Mouse (Mus musculus) erythroblast, embryonic 14.5 days (primary cell): ENCODE data around the gene Gm21860. TPM values are rescaled to one million over a fixed set of nuclear protein-coding genes. Genes with fewer than 3 reads are reported as not detected.
"Not testable (repeated sequence)": the region's sequence is repeated elsewhere in the genome, so short reads cannot be mapped to it uniquely, and the experiment has no call there.

Experiments
- H3K27me3 ChIP-seq: 2 replicates; pipeline ENCODE4 v1.6.1; 2012; ENCODE audit warnings: inconsistent platforms; ENCODE audit not compliant: control insufficient read depth
- H3K36me3 ChIP-seq: 2 replicates; pipeline ENCODE4 v1.6.1; 2012; ENCODE audit warnings: mild to moderate bottlenecking, inconsistent platforms; ENCODE audit not compliant: control insufficient read depth
- H3K4me1 ChIP-seq: 2 replicates; pipeline ENCODE4 v1.6.1; 2012; ENCODE audit warnings: inconsistent platforms; ENCODE audit not compliant: control insufficient read depth
- H3K4me3 ChIP-seq: replicated peaks from 2 replicates; pipeline ENCODE3; 2012; ENCODE audit warnings: moderate library complexity, mild to moderate bottlenecking, inconsistent platforms
- H3K9me3 ChIP-seq: 2 replicates; pipeline ENCODE4 v1.6.1; 2012; ENCODE audit warnings: low read length, inconsistent platforms, mixed read lengths; ENCODE audit not compliant: control insufficient read depth
- GATA1 ChIP-seq: IDR thresholded peaks from 2 replicates; pipeline ENCODE4 v1.6.1; 2012; ENCODE audit warnings: low read length, inconsistent platforms, mixed read lengths
- TAL1 ChIP-seq: IDR thresholded peaks from 3 replicates; pipeline ENCODE4 v1.6.1; 2012; ENCODE audit warnings: low read length, inconsistent platforms, mixed read lengths
- polyA plus RNA-seq: library from polyadenylated mRNA; stranded (reverse); fragments of >175 nt; gene quantifications from 2 replicates; pipeline ENCODE4 v1.2.3, GENCODE M21; 2012

Gene Gm21860
- polyA plus RNA-seq = not detected in 2 replicates

DNA sequence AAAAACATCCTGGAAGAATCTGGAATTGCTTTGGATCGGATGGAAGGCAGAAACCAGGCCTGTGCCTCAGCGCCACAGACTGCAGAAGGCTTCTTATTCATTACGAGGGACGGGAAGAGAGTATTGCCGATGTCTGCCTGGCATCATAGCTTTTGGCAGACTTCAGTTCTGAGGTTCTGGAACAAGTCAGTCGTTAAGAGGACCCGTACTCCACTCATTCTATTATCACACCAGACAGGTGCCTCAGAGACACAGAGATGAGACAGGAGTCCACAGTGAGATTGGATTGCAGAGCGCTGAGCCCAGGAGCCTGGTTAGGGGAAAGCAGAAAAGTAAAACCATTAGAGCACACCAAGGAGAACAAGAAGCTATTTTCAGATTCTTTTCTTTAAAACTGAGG, at the start of gene Gm21860:
TSS of gene Gm21860 (minus strand) at position 101 of the 400 bp plus-strand sequence.
- H3K4me3 ChIP-seq, H3K36me3 ChIP-seq, H3K27me3 ChIP-seq, H3K4me1 ChIP-seq, H3K9me3 ChIP-seq: not testable (repeated sequence)

DNA sequence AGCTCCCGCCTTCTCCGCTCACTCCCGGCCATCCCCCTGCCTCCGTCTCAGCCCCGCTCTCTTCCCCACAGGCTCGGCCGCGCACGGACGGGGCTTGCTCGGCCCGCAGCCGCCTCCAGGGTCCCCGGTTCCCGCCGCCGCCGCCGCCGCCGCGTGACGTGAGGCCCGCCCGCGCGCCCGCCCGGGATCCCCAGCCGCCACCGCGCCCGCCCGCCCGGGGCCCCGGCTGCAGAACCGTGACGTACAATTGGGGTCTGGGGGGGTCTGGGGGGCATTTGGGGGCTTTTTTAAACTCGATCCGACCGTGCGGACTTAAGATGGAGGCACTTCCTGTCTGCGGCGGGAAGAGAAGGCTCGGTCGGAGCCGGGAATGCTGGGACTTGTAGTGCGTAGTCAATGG, 29.8 kb upstream of the Gm21860 start, which contains the start of gene Gm47283:
TSS of gene Gm47283 (plus strand) at position 301 of the 400 bp plus-strand sequence.
- H3K36me3 ChIP-seq, H3K9me3 ChIP-seq, H3K27me3 ChIP-seq, H3K4me3 ChIP-seq, H3K4me1 ChIP-seq: not testable (repeated sequence)

DNA sequence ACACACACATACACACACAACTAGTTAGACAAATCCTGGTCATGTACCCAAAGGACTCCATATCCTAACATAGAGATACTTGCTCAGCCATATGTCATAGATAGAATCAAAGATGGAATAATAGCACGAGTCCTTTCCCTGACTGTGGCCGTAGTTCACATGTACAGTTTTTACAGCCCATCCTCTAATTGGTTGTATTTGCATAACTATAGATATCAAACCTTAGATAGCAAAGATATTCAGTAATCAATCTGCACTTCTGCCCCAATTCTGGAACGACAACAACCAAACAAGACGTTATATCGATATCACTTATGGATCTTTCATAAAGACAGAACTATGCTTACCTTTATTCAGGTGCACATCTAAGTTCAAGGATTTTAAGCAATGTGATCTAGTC, 9.4 kb downstream of the Gm21860 start:
- Histone ChIP-seq H3K36me3 (peaks cover 41% of the 10 kb centered on the region), H3K9me3 (peaks cover 49% of the 10 kb centered on the region)
- H3K4me3 ChIP-seq, H3K4me1 ChIP-seq, H3K27me3 ChIP-seq: not testable (repeated sequence)

DNA sequence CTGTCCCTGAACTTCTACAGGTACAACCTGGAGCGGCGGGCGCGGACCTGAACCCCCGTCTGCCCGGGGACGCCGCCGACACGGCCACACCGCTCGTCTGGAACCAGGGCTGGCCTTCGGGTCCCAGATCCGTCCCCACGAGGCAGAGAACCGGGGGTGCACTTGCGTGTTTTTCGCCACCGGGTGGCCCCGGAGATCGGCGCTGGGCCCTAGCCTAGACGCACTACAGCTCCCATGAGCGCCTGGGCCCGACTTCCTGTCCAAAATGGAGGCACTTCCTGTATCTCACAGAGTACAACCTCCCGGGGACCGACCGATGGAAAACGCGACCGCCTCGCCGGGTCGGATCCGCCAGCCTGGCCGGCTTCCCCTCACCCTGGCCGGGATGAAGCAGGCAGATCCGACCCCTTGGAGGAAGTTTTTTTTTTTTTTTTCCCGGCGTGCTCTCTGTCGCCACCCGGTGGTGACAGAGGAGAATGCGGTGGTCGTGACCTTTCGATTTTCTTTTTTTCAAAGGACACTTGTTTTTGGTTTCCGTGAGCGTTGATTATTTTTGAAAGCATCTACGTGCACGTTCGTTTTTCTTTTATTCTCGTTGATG, 10.1 kb downstream of the Gm21860 start:
- H3K36me3 ChIP-seq = peaks cover 49% of the 10 kb centered on the region
- H3K27me3 ChIP-seq, H3K4me1 ChIP-seq: not testable (repeated sequence)
- H3K9me3 ChIP-seq = peaks cover 57% of the 10 kb centered on the region
- peak overlapping the region; percentile 44 for H3K4me3 ChIP-seq

DNA sequence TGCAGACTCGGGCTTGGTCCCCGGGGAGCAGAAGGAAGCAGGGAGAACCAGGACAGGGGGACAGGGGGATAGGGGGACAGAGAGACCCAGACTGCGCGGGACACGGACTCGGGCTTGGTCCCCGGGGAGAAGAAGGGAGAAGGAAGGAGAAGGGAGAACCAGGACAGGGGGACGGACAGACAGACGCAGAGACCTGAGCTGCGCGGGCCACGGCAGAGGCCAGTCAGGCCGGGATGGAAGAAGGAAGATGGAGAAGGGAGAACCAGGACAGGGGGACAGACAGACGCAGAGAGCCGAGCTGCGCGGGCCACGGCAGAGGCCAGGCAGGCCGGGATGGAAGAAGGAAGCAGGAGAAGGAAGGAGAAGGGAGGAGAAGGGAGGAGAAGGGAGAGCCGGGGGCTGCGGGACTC, 10.8 kb downstream of the Gm21860 start:
- peaks cover 2% of the 10 kb centered on the region for H3K4me1 ChIP-seq
- H3K27me3 ChIP-seq = peaks cover 9% of the 10 kb centered on the region; the same call in 1 of the 2 replicates
- TF ChIP-seq GATA1 (no peak), TAL1 (no peak)
- H3K4me3 ChIP-seq = no peak overlapping the region
- H3K9me3 ChIP-seq = peaks cover 64% of the 10 kb centered on the region
- H3K36me3 ChIP-seq = peaks cover 55% of the 10 kb centered on the region

DNA sequence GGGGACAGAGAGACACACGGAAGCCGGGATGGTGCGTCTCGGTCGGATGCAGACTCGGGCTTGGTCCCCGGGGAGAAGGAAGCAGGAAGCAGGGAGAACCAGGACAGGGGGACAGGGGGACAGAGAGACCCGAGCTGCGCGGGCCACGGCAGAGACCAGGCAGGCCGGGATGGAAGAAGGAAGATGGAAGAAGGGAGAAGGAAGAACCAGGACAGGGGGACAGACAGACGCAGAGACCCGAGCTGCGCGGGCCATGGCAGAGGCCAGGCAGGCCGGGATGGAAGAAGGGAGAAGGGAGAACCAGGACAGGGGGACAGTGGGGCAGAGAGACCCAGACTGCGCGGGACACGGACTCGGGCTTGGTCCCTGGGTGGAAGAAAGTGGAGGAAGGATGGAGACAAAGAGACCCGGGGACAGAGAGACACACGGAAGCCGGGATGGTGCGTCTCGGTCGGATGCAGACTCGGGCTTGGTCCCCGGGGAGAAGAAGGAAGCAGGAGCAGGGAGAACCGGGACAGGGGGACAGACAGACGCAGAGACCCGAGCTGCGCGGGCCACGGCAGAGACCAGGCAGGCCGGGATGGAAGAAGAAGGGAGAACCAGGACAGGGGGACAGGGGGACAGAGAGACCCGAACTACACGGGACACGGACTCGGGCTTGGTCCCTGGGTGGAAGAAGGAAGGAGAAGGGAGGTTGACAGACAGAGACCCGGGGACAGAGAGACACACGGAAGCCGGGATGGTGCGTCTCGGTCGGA, 11.4 kb downstream of the Gm21860 start:
- H3K4me1 ChIP-seq, H3K4me3 ChIP-seq, H3K27me3 ChIP-seq: not testable (repeated sequence)
- Histone ChIP-seq H3K36me3 (peaks cover 61% of the 10 kb centered on the region), H3K9me3 (peaks cover 70% of the 10 kb centered on the region)

DNA sequence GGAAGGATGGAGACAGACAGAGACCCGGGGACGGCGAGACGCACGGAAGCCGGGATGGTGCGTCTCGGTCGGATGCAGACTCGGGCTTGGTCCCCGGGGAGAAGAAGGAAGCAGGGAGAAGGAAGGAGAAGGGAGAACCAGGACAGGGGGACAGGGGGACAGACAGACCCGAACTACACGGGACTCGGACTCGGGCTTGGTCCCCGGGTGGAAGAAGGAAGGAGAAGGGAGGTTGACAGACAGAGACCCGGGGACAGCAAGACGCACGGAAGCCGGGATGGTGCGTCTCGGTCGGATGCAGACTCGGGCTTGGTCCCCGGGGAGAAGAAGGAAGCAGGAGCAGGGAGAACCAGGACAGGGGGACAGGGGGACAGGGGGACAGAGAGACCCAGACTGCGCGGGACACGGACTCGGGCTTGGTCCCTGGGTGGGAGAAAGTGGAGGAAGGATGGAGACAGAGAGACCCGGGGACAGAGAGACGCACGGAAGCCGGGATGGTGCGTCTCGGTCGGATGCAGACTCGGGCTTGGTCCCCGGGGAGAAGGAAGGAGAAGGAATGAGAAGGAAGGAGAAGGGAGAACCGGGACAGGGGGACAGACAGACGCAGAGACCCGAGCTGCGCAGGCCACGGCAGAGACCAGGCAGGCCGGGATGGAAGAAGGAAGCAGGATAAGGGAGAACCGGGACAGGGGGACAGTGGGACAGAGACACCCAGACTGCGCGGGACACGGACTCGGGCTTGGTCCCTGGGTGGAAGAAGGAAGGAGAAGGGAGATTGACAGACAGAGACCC, 12.2 kb downstream of the Gm21860 start:
- not testable (repeated sequence) for H3K4me3 ChIP-seq, H3K4me1 ChIP-seq, H3K27me3 ChIP-seq
- Histone ChIP-seq H3K9me3 (peaks cover 76% of the 10 kb centered on the region), H3K36me3 (peaks cover 68% of the 10 kb centered on the region)

DNA sequence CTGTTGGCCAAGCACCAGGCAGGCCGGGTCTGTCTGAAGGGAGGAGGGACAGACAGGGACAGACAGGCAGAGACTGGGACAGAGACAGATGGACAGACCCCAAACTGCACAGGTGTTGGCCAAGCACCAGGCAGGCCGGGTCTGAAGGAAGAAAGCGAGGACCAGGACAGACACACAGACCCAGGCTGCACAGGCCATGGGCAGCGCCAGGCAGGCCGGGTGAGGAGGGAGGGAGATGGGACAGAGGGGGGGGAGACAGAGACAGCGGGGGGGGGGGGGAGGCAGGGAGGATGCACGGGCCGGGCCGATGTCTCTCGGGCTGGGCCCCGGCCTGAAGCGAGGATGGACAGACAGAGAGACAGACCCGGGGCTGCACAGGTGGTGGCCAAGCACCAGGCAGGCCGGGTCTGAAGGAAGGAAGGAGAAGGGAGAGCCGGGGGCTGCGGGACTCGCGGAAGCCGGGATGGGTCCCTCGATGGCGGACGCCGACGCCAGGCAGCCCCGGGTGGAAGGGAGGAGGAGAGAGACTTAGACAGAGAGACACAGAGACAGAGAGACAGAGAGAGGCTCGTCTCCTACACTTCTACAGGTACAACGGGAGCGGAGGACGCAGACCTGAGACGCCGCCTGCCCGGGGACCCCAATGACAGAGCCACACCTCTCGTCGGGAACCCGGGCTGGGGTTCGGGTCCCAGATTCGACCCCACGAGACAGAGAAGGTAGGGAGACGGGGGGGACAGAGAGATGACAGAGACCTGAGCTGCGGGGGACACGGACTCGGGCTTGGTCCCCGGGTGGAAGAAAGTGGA, 13.0 kb downstream of the Gm21860 start:
- not testable (repeated sequence) for H3K4me3 ChIP-seq, H3K27me3 ChIP-seq, H3K4me1 ChIP-seq
- Histone ChIP-seq H3K36me3 (peaks cover 68% of the 10 kb centered on the region), H3K9me3 (peaks cover 76% of the 10 kb centered on the region)

DNA sequence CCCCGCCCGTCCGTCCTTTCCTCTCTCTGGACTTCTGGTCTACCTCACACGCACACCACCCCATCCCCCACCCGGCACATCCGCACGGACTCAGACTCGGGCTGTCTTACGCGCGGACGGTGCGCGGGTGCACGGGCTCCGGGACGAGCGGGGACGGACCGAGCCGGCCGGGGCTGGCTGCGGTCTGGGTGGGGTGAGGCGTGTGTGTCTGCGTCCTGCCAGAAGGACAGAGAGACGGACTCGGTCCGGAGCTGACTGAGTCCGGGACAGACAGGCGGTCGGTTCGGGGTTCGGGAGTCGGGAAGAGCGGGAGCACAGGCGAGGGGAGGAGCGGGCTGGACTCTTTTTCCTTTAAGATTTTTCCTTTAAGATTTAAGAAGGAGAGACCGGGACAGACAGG, 13.6 kb downstream of the Gm21860 start:
- H3K36me3 ChIP-seq = peaks cover 68% of the 10 kb centered on the region
- not testable (repeated sequence) for H3K4me3 ChIP-seq, H3K27me3 ChIP-seq, H3K4me1 ChIP-seq
- peaks cover 76% of the 10 kb centered on the region for H3K9me3 ChIP-seq
